In genomic region chr9:108783548-108784463, GRCm38 (mm10) we compare ENCODE assay signal across 8 mouse cellular contexts. TPM values are rescaled to one million over a fixed set of nuclear protein-coding genes. Genes with fewer than 3 reads are reported as not detected.
DNase-seq lines count a peak whose midpoint lies in the region; ATAC-seq and TF ChIP-seq lines count a peak whose summit lies in the region.

Ip6k2 (plus strand) TSS chr9:108783796.

- peak within 1 kb of the TSS; percentile 80 for H3K27ac ChIP-seq in heart, embryonic 11.5 days (ENCODE audit: low read depth, low read length)
- peak within 1 kb of the TSS; percentile 87 for H3K27ac ChIP-seq in kidney, embryonic 16.5 days (ENCODE audit: low read length)
- H3K27ac ChIP-seq in liver, adult 2 months (replicated peaks; ENCODE audit: insufficient read depth, low read depth, low read length), result peak within 1 kb of the TSS; percentile 94

- peaks cover 36% of the 10 kb centered on the region for H3K79me2 ChIP-seq in liver, adult 2 months (ENCODE audit: control insufficient read depth, insufficient read depth, low read length)
- peaks cover 51% of the 10 kb centered on the region for H3K79me2 ChIP-seq in myocyte (ENCODE audit: control insufficient read depth, insufficient read depth)

- no peak for TF ChIP-seq CTCF in liver, adult 2 months (IDR thresholded peaks at IDR 0.05; ENCODE audit: low read depth, low read length)

- peak within 1 kb of the TSS; percentile 98 for H3K9ac ChIP-seq in heart, embryonic 11.5 days (ENCODE audit: low read depth, low read length)
- H3K9ac ChIP-seq in kidney, embryonic 16.5 days (replicated peaks; ENCODE audit: low read length), result peak within 1 kb of the TSS; percentile 99
- peak within 1 kb of the TSS; percentile 91 for H3K9ac ChIP-seq in liver, adult 2 months (ENCODE audit: low read depth, low read length)

- ATAC-seq in erythroblast, adult 5-6 weeks (replicated peaks; ENCODE audit: low FRiP score, poor library complexity, severe bottlenecking), result peak; percentile 95
- ATAC-seq in heart, embryonic 11.5 days (replicated peaks; ENCODE audit: insufficient number of reproducible peaks, low FRiP score, low TSS enrichment), result peak; percentile 99
- peak; percentile 99 for ATAC-seq in kidney, embryonic 16.5 days (ENCODE audit: low FRiP score, low TSS enrichment)

- no peaks in the 10 kb centered on the region for H3K36me3 ChIP-seq in heart, embryonic 11.5 days (ENCODE audit: control insufficient read depth, insufficient read depth, low read length)
- H3K36me3 ChIP-seq in kidney, embryonic 16.5 days (ENCODE audit: insufficient read depth, low read length), result peaks cover 6% of the 10 kb centered on the region; the same call in 1 of the 2 replicates
- no peaks in the 10 kb centered on the region for H3K36me3 ChIP-seq in liver, adult 2 months (ENCODE audit: control insufficient read depth, insufficient read depth, low read length)
- H3K36me3 ChIP-seq in myocyte (ENCODE audit: control insufficient read depth, insufficient read depth), result peaks cover 12% of the 10 kb centered on the region
- H3K36me3 ChIP-seq in splenic B cell, adult 2 months (ENCODE audit: control insufficient read depth, insufficient read depth, low read length, poor library complexity, severe bottlenecking), result no peaks in the 10 kb centered on the region

- peak within 1 kb of the TSS; percentile 97 for H3K4me3 ChIP-seq in heart, embryonic 11.5 days (ENCODE audit: low read depth, low read length)
- peak within 1 kb of the TSS; percentile 90 for H3K4me3 ChIP-seq in kidney, embryonic 16.5 days (ENCODE audit: low read length)
- peak within 1 kb of the TSS; percentile 86 for H3K4me3 ChIP-seq in liver, adult 2 months (ENCODE audit: insufficient read depth, low read depth, low read length)
- H3K4me3 ChIP-seq in myocyte, result peak within 1 kb of the TSS; percentile 95

- under 1% methylated on average over 56 of the region's 56 CpGs for WGBS in heart, embryonic 11.5 days (ENCODE audit: insufficient replicate concordance)
- WGBS in kidney, embryonic 16.5 days, result under 1% methylated on average over 56 of the region's 56 CpGs
- under 1% methylated on average over 56 of the region's 56 CpGs for WGBS in liver, adult 2 months

- no peaks in the 10 kb centered on the region for H3K9me3 ChIP-seq in heart, embryonic 11.5 days (replicated peaks; ENCODE audit: control insufficient read depth, low read length)
- no peaks in the 10 kb centered on the region for H3K9me3 ChIP-seq in kidney, embryonic 16.5 days (ENCODE audit: low read length)

- peak within 1 kb of the TSS; percentile 82 for H3ac ChIP-seq in myocyte (ENCODE audit: control insufficient read depth, insufficient read length)

- DNase-seq in B cell, adult 2 months, result peak; percentile 94 to 95
- peak; percentile 98 for DNase-seq in brain, adult 2 months (ENCODE audit: low read depth, low spot score)
- DNase-seq in liver, adult 2 months (ENCODE audit: extremely low read depth, low read depth, low spot score), result peak; percentile 99
- DNase-seq in splenic B cell, adult 2 months (ENCODE audit: low read depth, low spot score), result peak; percentile 92

- peak; percentile 61; the same call in 1 of the 2 replicates for TF ChIP-seq POLR2A in liver, adult 2 months (IDR thresholded peaks at IDR 0.05; ENCODE audit: extremely low read depth, insufficient read depth, low read length)
- TF ChIP-seq POLR2A in myocyte (IDR thresholded peaks at IDR 0.05; ENCODE audit: insufficient read length, low read depth), result peak; percentile 69

- peaks cover 30% of the 10 kb centered on the region for H3K4me1 ChIP-seq in heart, embryonic 11.5 days (ENCODE audit: control insufficient read depth, insufficient read depth, low read length)
- H3K4me1 ChIP-seq in kidney, embryonic 16.5 days (ENCODE audit: insufficient read depth, low read length), result peaks cover 53% of the 10 kb centered on the region
- H3K4me1 ChIP-seq in liver, adult 2 months (ENCODE audit: control insufficient read depth, insufficient read depth, low read length), result peaks cover 22% of the 10 kb centered on the region

- peak within 1 kb of the TSS; percentile 60 for H3K4me2 ChIP-seq in heart, embryonic 11.5 days
- peak within 1 kb of the TSS; percentile 77 for H3K4me2 ChIP-seq in kidney, embryonic 16.5 days (replicated peaks; ENCODE audit: low read depth, low read length)
- peak within 1 kb of the TSS; percentile 91 for H3K4me2 ChIP-seq in myocyte (ENCODE audit: low read depth)

- no peaks in the 10 kb centered on the region for H3K27me3 ChIP-seq in heart, embryonic 11.5 days (ENCODE audit: control insufficient read depth, insufficient read depth, low read length)
- no peaks in the 10 kb centered on the region for H3K27me3 ChIP-seq in kidney, embryonic 16.5 days (ENCODE audit: insufficient read depth, low read length)
- no peaks in the 10 kb centered on the region for H3K27me3 ChIP-seq in liver, adult 2 months (ENCODE audit: control insufficient read depth, insufficient read depth, low read length)
- H3K27me3 ChIP-seq in myocyte (ENCODE audit: control insufficient read depth, insufficient read depth, insufficient read length), result no peaks in the 10 kb centered on the region
- no peaks in the 10 kb centered on the region for H3K27me3 ChIP-seq in splenic B cell, adult 2 months (ENCODE audit: control insufficient read depth, insufficient read depth, low read length, poor library complexity, severe bottlenecking)

TF ChIP-seq in myocyte, 11 proteins besides CTCF, POLR2A, EP300 and RAD21:
- peak; percentile 76 for TF ChIP-seq POLR2AphosphoS2 (IDR thresholded peaks at IDR 0.05; ENCODE audit: insufficient read length, low read depth)
- no peak for TF ChIP-seq CEBPB (IDR thresholded peaks at IDR 0.05; ENCODE audit: insufficient read depth, poor library complexity, severe bottlenecking)

RNA-seq across cellular contexts. Expression of gene Ip6k2, which starts in this region (rescaled TPM):
- total RNA-seq in erythroblast, adult 5-6 weeks (2015; ENCODE audit: low replicate concordance), result 4.2 and 20.9 TPM in 2 replicates
- total RNA-seq in erythroblast, adult 5-6 weeks (2017; ENCODE audit: low replicate concordance), result 47.5 and 61.2 TPM in 2 replicates
- 44.3 and 48.7 TPM in 2 replicates for polyA plus RNA-seq in heart, embryonic 11.5 days (2014; fragmentation: Nextera tagmentation; extraction: Ambion mirVana)
- 100 and 109 TPM in 2 replicates for polyA plus RNA-seq in kidney, embryonic 16.5 days (2015; fragmentation: Nextera tagmentation; extraction: Ambion mirVana)
- total RNA-seq in liver, adult 2 months (2014; rRNA removed), result 78.6 and 87.2 TPM in 2 replicates
- 47.1 and 52.8 TPM in 2 replicates for polyA plus RNA-seq in liver, adult 2 months (2012; rRNA removed)
- 45.5 TPM for polyA plus RNA-seq in myocyte (2012; fragmentation: generic; extraction: Trizol)

Comparison
In these comparisons a context has a peak if more than half of its experiments do, and no peak if none do; other contexts are left out.
1. Peak in every context shown above with its lines: DNase-seq, ATAC-seq, H3K4me3 ChIP-seq and H3K27ac ChIP-seq.